Mouse (Mus musculus) lung, adult 2 months (tissue): ENCODE data around the gene Heyl.

Source experiments
- CTCF ChIP-seq: fragments of 200-500 bp; IDR thresholded peaks from 2 replicates; pipeline ENCODE4 v1.5.1; 2011; ENCODE audit warnings: mild to moderate bottlenecking, low read length, control low read depth; ENCODE audit not compliant: insufficient read depth
- POLR2A ChIP-seq: fragments of 200-500 bp; IDR thresholded peaks from 2 replicates; pipeline ENCODE4 v1.6.1; 2011; ENCODE audit warnings: low read depth, mild to moderate bottlenecking, control low read depth, low read length, borderline replicate concordance; ENCODE audit errors: extremely low read depth

DNA sequence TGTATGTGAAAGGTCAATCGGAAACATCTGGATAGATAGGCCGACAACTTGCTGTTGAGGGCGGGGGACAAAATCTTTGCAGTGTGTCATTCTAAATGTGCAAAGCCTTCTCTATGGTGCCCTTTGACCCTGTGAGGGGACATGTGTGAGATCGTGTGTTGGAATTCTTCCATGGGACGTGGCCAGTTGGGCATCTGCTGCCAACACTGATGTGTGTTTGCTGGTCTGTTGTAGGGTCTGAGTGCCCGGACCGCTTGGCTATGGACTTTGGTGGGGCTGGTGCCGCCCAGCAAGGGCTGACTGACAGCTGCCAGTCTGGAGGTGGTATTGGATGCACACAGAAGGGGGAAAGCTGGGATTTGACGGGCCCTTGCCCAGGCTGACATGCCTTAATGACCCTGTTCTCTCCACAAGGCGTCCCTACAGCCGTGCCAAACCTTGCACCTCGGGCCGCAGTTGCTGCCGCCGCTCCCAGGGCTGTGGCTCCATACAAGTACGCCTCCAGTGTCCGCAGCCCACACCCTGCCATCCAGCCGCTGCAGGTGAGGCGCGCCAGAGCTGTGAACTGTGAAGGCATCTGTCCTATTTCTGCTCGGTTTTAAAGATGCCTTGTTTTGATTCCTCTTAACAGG lies 62.3 kb downstream of the Heyl start:
- TF ChIP-seq POLR2A (no peak), CTCF (no peak)
